In genomic region chr19:32032881-32033280, GRCm38 (mm10) we compare ENCODE assay signal across 20 mouse cellular contexts.
DNase-seq lines count a peak whose midpoint lies in the region.
"Had no signal": no experiment of that assay in that cellular context is flagged by ENCODE, and none has a peak within 500 bp of the region (broad histone marks: within the 10 kb centered on the region; RNA-seq: fewer than 3 reads in every experiment).

No protein-coding gene starts in this region.

- no peaks in the 10 kb centered on the region for H3K36me3 ChIP-seq in limb, embryonic 10.5 days
- H3K36me3 ChIP-seq: embryonic facial prominence, embryonic 15.5 days; forebrain, embryonic 10.5 days; heart, embryonic 10.5 days; heart, embryonic 15.5 days; hindbrain, embryonic 13.5 days had no signal

- H3K9me3 ChIP-seq in limb, embryonic 10.5 days (replicated peaks), result no peaks in the 10 kb centered on the region
- H3K9me3 ChIP-seq: embryonic facial prominence, embryonic 15.5 days; forebrain, embryonic 10.5 days; heart, embryonic 10.5 days; heart, embryonic 15.5 days; hindbrain, embryonic 13.5 days had no signal

- no peaks in the 10 kb centered on the region for H3K4me1 ChIP-seq in limb, embryonic 10.5 days
- H3K4me1 ChIP-seq: embryonic facial prominence, embryonic 15.5 days; forebrain, embryonic 10.5 days; heart, embryonic 15.5 days; hindbrain, embryonic 13.5 days had no signal

- H3K4me3 ChIP-seq in limb, embryonic 10.5 days, result no peak overlapping the region
- H3K4me3 ChIP-seq: embryonic facial prominence, embryonic 15.5 days; erythroblast, embryonic 14.5 days; forebrain, embryonic 10.5 days; heart, embryonic 10.5 days; heart, embryonic 15.5 days; hindbrain, embryonic 13.5 days had no signal

- no peaks in the 10 kb centered on the region for H3K27me3 ChIP-seq in limb, embryonic 10.5 days (ENCODE audit: low read depth, poor library complexity, severe bottlenecking)
- H3K27me3 ChIP-seq: embryonic facial prominence, embryonic 15.5 days; heart, embryonic 15.5 days; hindbrain, embryonic 13.5 days had no signal

- peak; percentile 6 to 14 for DNase-seq in cerebellum, postnatal 14 days
- no peak for DNase-seq in cerebellum, adult 8-10 months
- peak; percentile 19 for DNase-seq in adrenal gland, postnatal 10 days
- peak; percentile 35 to 52 for DNase-seq in adrenal gland, postnatal 36 days
- no peak for DNase-seq in limb, embryonic 10.5 days (ENCODE audit: low spot score)
- DNase-seq in urinary bladder, adult 18-20 months (ENCODE audit: low spot score in 2 of 2), result no peak
- DNase-seq: cerebellum, adult 11-12 months; cerebellum, adult 9-11 months; embryo, embryonic 11 days; gastrocnemius, postnatal 10 days; heart, adult 18-20 months; heart, postnatal 14 days; kidney, adult 11 months had no signal

- H3K27ac ChIP-seq in limb, embryonic 10.5 days, result no peak overlapping the region
- H3K27ac ChIP-seq: embryonic facial prominence, embryonic 15.5 days; forebrain, embryonic 10.5 days; heart, embryonic 10.5 days; heart, embryonic 15.5 days; hindbrain, embryonic 13.5 days; hindbrain, postnatal 0 days had no signal

- 85% methylated on average over 4 of the region's 4 CpGs for WGBS in limb, embryonic 10.5 days

Comparison
In these comparisons a context has a peak if more than half of its experiments do, and no peak if none do; other contexts are left out.
1. DNase-seq: peak in cerebellum, postnatal 14 days (2 of 2), adrenal gland, postnatal 10 days (single experiment) and adrenal gland, postnatal 36 days (2 of 2); none in cerebellum, adult 8-10 months (single experiment), limb, embryonic 10.5 days (single experiment) and urinary bladder, adult 18-20 months (0 of 2).